Mouse (Mus musculus) adrenal gland, adult 2 months (tissue): ENCODE measurements around the gene Hoxa6. TPM values are rescaled to one million over a fixed set of nuclear protein-coding genes. Genes with fewer than 3 reads are reported as not detected.

ENCODE experiments used
- DNase-seq: peaks from one replicate; pipeline ENCODE4 v3.0.0; 2021
- polyA plus RNA-seq: library from polyadenylated mRNA; depleted of rRNA; stranded (reverse); fragments of >200 nt; gene quantifications from 2 replicates; pipeline ENCODE4 v1.2.3, GENCODE M21; 2012
- total RNA-seq, 2 experiments: library from RNA; stranded (reverse); gene quantifications; 2 replicates each; pipeline ENCODE4 v1.2.3; 2021

The Hoxa6 gene
- total and polyA plus RNA-seq, 3 experiments = 1.9 to 4.5 (median 3.6) TPM

DNA sequence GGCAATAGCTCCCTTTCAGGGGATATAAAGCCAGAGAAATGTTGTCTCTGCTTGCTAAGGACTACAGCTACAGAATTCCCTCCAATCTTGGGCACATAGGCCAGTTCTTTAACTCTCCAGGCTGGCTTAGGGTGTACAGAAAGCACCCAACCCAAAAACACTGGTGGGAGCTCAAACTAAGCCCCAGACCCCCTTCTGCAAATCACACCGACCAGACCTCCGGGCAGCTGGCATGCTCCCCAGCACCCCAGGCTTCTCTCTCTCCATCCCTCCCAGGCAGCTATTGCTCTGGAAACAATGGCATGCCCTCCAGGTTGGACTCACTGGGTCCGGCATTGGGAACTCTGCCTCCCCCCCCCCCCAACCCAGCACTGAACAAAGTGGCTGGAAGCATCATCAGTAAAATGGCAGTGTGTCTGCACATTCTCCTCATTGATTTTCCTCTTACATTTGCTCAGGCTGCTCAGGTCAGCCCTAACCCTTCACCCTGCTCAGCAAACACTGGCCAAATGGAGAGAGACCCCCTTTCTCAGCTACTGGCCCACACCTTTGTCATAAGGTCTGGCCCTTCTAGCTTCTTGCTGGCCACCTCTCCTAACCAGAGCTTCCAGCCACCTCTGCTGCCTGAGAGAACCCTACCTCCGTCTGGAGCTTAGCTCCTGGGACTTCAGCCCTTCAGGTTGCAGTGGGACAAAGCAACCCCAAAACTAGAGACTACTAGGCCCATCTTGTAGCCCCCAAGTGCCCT is 29.4 kb downstream of the Hoxa6 start:
- no peak for DNase-seq

DNA sequence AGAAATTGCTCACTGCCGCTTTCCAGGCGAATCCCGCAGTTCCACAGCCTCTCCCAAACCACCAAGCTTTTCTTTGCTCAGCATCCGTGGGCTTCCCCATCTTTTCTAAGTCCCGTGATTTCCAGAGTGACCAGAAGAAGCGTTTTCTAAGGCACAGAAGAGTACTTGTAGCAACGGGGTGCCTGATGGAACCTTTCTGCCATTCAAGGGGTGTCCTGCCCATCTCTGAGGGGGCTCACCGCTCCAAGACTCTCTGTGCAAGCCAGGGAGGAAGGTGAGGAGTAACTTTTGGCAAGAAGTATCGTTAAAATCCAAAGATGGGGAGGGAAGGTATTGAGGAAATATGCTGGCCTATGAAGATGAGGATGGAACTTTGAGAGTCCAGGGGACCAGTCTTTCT is 30.7 kb downstream of the Hoxa6 start:
- no peak for DNase-seq

DNA sequence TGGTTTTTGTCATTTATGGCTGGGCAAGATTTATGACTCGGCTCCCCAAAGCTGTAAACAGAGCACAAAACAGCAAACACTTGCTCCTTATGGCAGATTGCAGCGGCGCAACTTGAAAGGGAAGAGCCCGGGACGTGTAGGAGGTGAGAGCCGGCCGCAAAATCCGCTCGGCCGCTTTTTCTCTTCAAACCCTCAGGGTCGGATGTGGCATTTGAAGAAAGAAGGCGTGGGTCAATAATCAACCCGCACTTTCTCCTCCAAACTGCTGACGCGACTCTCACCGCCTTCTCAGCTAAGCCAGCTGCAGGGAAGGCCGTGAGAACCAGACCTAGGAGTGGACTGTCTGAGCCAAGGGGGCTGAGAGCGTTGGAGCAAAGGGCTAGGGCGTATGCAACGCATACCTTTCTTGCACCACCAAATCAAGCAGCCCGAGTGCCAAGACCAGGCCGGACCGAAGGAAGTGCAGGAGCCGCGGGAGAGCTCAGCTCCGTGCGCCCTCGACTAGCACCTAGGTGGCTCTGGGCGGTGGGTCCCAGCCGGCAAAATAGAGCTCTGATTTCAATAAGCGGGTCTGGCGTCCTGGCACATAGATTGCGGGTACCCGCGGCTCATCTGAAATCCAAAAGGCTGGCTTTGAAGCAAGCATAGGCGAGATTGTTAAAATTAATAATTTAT is 31.3 kb downstream of the Hoxa6 start, which contains the start of gene 5730596B20Rik:
Gene 5730596B20Rik, plus strand, starts transcription at position 438 of the 675 bp plus-strand sequence.
- DNase-seq = peak; percentile 33

DNA sequence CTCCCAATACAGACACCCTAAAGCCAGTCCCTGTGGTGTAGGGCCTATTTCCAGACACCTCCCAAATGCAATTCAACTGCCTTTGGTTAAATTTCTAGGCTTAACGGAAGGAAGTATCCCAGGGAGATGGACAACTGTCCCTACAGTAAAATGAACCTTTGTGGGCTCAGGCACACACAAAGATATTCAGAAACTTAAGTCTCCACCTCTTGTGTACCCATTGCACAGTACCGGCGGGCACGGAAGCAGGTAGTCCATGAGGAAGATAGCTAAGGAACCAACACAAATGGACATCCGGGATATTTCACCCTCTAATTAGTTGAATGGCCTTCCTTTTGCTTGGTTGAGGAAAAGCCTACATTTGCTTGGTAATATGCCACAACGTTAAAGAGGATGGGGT is 32.1 kb downstream of the Hoxa6 start:
- peak; percentile 15 for DNase-seq

DNA sequence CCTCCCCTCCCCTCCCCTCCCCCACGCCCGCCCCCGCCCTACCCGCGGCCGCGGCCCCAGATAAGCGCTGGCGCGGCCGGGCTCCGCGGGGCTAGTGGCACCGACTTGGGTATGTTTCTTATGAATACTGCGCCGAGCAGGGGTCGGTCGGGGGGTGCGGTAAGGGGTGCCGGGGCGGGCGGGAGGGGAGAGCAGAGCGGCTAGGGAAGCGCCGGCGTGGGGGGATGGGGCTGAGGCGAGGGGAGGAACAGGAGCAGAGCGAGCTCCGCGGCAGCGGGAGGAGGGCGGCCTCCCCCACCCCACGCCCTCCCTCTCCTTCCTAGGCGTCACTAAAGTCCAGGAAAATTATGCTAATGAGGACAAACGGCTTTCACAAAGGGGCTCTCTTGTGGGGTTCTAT is 32.7 kb downstream of the Hoxa6 start:
- peak; percentile 60 for DNase-seq

DNA sequence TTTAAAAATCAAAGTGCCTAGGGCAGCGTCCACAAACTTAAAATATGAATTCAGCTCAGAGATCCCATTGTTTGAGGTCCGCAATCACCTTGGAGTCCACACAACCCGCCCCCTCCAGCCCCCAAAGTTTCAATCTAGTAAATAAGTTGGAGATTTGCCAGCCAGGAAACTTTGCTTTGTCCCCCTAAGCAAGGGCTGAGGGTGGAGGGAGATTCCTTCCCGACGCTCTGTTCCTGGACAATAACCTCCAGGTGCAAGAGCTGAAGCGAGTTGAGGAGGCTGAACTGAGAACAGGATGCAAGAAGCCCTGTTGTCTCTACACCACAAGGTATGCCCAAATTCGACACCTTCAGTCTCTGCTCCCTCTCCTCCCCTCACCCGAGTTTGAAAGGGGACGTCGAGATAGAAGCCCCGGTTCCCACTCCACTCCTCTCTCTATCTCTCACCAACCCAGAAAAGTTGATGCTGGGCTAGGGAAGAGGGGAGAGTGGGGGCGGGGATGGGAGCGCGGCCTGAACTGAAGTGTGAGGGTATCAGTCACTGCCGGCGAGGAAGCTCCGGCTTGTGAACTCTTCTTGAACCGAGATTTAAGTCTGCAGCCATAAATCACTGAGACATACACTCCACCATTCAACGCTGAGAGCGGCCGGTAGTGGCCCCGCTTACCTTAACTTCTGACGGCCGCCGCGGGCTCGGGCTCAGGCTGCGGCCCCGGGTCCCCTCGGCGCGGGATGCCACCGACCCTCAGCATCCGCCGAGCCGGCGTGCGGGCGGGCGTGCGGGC is 33.4 kb downstream of the Hoxa6 start:
- peak; percentile 67 for DNase-seq

DNA sequence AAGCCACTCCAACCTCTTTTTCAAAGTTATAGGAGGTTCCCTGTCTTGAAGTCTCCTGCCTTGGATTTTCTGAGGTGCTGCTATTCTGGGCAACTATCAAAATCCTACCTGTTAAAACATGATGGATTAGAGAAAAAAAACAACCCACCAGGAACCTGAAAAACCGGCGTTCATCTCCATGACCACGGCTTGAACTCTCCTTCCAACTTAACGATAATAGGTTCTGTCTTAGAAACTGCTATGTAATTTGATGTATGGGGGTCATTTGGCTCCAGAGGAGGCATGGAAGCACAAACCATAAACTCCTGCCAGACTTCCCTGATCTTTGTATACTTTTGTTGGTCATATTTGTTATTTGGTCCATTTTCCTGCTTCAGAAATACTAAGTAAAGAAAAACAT is 34.9 kb downstream of the Hoxa6 start:
- no peak for DNase-seq

DNA sequence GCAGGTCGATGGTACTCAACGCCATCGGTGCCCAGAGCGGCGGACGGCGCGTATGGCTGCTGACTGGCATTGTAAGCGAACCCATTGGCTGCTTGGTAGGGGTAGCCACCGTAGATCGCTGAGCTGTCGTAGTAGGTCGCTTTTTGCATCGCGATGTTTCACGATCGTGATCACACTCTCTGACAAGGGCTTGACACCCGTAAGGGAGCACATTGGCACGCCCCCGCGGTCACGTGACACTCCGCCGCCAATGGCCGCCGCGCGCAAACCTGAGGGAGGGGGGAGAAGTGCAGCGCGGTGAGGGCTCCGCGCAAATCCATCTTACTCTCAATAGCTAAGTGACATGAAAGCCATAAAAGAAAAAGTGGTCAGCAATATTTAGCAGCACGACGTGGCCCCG is 36.0 kb downstream of the Hoxa6 start:
- DNase-seq = peak; percentile 94

DNA sequence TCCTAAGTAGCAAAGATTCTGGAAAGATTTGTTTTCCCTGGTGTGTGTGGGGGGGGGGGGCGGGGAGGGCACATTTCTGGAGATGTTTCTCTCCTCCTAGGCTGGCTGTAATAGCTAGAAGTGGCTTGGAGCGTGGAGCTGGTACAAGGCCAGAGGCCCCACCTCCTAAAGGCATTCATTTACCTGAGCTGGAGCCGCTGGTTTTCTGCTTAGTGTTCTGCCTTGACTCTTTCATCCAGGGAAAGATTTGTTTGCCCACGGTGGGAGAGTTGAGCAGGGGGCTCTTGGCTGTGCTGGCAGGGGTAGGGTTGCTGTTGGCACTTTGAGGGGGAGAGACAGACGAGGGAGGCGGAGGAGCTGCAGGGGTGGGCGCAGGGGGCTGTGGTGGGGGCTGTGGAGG is 36.6 kb downstream of the Hoxa6 start:
- no peak for DNase-seq

DNA sequence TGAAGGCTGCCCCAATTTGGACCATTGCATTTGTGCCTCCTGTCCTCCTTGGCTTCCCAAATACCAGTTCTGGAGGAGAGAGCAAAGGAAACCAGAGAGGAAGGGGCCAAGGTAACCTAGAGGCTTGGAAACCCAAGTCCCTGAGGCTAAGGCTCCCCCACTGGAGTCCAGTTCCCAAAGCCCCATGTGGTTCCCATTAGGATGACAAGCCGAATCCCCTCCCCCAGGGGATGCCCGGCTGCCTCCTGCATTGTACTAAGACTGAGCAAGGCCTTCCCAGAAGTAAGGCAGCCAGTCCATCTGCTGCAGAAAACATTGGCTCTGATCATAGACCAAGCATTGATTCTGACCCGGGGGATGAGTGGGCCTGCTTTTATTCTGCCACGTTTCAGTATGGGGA is 37.2 kb downstream of the Hoxa6 start:
- no peak for DNase-seq

DNA sequence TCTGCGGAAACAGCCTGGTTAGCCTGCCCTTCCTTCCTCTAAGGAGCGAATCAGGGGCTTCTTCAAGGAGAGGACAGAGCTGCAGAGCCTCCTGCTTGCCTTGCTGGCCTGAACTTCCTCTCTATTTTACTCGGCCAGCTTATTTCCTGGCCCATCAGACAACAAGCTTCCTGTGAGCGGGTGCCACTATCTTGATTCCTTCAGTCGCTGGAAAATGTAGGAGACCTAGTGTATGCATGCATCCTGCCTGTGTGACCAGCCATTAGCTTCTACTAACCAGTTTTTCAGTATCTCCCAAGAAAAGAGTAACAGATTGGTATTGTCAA is 37.7 kb downstream of the Hoxa6 start:
- no peak for DNase-seq

DNA sequence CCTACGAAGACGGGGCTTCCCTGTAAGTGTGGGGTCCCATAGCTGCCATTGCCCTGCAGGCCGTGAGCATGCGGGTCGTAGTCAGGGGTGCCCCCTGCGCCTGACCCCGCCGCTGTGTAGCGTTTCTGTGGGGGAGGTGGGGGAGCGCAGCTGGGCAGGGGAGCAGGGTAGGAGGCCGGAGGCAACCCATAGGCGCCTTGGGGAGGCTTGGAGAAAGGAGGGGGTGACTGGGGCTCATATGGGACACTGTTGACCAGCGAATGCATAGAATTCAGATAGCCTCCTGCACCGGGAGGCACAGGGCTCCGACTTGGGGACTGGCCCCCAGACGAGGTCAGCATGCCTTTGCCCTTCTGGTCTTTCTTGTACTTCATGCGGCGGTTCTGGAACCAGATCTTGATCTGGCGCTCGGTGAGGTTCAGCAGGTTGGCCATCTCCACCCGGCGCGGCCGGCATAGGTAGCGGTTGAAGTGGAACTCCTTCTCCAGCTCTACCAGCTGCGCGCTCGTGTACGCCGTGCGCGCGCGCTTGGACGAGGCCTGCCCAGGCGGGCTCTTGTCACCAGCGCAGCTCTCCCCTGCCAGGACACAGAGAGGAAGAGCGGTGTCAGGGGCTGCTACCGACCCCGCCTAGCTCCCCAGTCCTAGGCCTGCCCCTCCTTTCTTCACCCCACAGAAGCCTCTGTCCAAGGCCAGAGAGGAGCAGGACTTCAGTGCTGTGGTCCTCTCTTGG is 38.2 kb downstream of the Hoxa6 start:
- DNase-seq = peak; percentile 68

DNA sequence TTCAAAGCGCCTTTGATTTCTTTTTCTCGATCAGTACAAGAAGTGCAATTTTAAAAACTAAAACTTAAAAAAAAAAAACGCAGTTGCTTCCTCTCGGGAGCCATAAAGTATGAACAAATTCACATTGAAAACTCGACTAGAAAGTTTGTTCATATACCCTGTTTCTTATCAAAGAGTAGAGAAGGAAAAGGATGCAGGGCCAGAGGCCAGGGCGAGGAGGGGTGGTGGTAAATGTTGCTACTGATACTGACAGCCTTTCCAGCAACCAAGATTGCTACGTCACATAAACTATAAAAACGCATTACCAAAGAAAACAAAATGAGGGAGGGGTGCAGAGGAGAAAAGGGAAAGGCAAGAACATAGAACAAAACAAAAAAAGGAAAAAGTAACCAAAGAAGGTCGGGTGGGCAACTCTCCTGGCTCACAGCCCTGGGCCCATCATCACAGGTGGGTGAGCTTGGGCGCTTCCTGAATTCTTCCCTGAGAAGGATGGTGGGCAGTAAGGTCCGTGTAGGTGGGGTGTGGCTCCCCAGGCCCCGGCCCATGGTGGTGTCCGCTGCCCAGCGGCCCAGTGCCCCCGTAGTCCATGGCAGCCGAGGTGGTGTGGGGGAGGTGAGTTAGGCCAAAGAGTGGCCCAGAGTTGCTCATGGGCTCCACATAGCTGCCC is 38.9 kb downstream of the Hoxa6 start:
- DNase-seq = no peak

DNA sequence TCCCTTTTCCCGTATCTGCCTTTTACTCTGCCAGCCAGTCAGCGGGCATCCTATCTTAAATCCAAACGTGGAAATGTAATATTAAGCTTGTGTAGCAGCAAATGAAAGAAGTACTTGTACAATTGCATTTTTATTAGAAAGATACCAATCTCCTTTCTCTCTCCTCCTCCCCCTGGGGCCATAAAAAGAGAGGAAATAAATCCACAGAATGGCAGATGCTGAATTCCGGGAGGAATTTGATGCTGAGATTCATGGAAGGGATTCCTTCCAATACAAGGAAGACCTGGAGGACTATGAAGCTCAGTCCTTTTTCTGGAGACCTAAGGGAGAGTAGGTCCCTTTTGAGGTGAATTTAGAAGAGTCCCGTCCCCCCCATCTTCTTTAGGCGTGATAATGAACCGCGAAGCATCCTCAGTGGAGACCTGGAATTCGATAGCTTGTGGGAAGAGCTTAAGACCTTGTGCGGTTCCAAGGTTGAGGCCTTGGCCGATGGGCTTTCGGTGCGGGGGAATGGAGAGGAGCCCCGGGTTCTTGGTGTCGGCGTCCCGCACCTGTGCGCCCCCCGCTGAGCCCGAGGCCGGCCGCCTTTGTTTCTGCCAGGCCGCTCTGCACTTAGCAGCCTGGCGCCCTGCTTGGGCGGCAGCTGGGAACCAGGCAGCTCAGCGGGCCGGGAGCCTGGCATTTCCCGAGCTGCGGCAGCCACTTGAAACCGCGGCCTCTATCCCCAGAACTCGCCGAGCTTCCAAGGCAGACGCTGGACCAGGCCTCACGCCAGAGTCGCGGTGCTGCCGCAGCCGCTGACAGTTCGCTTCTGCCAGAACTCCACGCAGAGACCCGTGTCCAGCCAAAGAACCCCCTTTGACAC is 40.1 kb downstream of the Hoxa6 start:
- DNase-seq = peak; percentile 59

DNA sequence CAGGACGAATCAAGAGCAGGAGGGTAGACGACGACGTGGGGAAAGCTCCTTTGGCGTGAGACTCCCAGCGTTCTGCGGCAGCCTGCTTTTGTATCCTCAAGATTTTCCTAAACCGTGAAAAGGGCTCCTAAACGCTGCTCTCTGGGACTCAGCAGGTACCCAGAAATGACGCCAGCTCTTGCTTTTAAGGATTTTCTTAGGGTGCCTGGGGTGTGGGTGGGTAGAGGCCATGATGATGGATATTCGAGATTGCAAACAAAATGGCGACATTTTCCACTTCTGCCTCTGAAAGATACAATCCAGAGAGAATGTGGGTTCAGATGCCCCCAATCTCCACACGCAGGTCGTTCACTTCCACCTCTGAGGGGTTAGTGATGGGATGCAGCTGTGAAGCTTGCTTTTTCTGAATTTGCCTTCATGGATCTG is 40.8 kb downstream of the Hoxa6 start:
- DNase-seq = no peak

DNA sequence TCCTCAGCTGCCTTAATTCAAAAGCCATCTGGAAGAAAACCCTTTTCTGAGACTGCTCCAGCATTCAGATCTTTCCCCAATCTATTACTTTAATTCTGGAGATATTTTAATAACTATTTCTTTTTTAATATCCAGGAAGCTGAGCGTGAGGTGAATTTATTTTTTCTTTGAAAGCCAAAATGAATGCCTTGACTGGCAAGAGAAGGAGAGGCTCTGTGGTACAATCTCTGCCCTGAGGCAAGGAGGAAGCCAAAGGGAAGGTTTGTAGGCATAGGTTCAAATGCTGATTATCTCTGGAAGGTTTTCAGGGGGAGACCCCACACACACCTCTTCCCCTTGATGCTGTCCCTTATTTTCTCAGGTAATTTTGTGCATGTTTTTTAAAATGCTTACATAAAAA is 41.3 kb downstream of the Hoxa6 start:
- DNase-seq = no peak

DNA sequence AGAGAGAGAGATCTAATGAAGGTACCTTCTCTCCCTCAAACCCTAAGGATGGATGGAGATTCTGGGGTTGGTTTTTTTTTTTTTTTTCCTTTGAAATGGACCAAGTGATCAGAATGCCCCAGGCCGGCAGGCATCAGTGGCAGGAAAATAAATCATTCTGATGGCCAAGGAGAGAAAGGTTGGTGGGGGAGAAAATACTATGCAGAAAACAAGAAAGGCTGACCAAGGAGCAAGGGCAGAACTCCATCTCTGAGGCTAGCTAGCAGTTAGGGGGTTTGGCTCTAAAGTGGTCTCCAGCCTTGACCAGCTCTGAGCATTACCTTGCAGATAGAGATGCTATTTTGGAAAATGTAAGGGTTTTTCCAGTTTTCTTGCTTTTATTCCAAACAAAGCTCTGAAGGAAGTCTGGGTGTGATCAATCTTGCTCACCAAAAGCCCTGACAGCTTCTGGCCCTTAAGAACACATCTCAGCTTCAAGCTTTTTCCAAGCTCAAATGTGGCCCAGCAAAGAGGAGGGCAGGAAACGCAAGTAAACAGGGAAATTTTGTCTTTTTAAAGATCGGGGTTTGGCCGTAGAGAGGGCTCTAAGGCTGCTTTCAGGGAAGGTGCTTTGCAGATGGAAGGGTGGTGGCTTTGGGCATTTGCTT is 42.0 kb downstream of the Hoxa6 start:
- DNase-seq = peak; percentile 27

DNA sequence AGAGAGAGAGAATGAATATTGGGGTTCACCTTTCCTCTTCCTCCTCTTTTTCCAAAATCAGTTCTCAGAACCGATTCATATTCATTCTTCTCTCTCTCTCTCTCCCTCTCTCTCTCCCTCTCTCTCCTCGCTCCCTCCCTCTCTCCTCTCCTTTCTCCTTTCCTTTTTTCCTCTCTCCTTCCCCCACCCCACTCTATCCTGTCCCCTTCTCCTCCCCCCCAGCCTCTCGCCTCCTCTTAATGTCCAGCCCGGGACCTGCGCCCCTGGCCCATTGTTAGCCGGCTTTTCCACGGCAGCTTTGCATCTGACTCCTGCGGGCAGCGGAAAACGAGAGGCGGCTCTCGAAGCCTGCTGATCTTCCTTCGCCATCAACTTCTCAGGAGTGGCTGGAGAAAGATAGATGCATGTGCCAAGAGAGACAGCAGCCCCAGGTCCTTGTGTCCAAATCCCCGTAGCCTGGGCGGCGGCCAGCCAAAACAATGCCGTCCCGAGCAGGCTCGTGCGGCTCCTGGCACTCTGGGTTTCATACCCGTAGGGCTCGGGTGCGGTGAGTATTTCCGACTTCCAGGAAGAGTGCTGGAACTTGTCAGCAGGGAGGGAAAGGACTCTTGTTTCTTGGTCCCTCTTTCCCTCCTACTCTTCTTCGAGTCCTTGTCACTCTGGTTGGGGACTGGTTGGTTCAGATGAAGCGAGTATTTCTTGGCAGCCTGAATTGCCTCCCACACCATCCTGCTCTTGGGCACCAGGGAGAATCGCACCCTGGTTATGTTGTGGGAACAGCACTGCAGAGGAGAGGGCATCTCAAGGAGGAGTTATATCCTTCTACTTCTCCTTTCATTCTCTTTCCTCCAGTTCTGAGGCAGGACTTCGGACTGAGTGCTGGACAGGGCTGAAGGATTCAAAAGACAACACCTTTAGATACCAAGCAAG is 42.8 kb downstream of the Hoxa6 start:
- DNase-seq = peak; percentile 71
